Mouse (Mus musculus) heart, postnatal 10 days (tissue): ENCODE measurements at regions not wholly inside any gene's neighbourhood (a gene's known extent, or its start where the extent isn't known, plus 50 kb on each side); places are given as distances from the start of the nearest gene placed in this dataset.
"Not testable (repeated sequence)": the region's sequence is repeated elsewhere in the genome, so short reads cannot be mapped to it uniquely, and the experiment has no call there.

Source experiments
- DNase-seq, 2 experiments: peaks; one replicate each; pipeline ENCODE4 v3.0.0; 2021
- intact Hi-C: fragments of 180-260 bp; cut with DNase I; formaldehyde crosslinking; loops from one replicate; pipeline ENCODE4 v1.15.1; 2025

DNA sequence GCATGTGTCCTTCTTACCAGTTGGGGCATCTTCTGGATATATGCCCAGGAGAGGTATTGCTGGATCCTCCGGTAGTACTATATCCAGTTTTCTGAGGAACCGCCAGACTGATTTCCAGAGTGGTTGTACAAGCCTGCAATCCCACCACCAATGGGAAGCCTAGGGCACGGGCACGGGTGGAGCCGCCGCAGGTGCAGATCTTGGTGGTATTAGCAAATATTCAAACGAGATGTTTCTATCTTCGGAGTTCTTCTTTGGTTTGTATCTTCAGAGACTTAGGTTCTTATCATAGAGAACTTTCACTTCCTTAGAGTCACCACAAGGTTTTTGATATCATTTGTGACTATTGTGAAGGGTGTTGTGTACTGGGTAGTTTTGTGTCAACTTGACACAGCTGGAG, 103.1 kb downstream of the Btbd35f12 start:
- intact Hi-C loops = not testable (repeated sequence)
- peak in 1 of 2 experiments; percentile 31 for DNase-seq
